Mouse (Mus musculus) 3T3-L1 (cell line): Measurements from ENCODE around the gene Card9.

Experiments used
- DNase-seq: peaks from one replicate; pipeline ENCODE4 v3.0.0-alpha.2; 2015; ENCODE audit warnings: low read depth, low spot score

Gene Card9

DNA sequence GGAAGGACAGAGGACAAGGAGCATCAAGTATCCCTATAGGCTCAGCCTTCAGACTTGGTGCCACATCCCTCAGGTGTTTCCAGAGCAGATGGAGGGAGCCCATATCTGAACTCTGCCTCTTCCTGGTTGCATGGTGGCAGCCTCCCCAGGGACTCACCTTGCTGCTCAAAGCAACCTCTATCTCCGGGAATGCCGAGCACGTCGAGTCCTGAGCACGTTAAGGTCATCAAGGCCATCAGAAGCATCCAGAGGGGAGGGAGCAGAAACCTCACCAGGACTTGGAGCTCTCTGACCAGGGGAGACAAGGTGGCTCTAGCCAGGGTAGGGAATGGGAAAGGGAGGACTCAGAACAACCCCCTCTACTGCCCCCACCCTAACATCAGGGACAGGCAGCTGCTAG lies 2.8 kb upstream of the Card9 start:
- DNase-seq = no peak

DNA sequence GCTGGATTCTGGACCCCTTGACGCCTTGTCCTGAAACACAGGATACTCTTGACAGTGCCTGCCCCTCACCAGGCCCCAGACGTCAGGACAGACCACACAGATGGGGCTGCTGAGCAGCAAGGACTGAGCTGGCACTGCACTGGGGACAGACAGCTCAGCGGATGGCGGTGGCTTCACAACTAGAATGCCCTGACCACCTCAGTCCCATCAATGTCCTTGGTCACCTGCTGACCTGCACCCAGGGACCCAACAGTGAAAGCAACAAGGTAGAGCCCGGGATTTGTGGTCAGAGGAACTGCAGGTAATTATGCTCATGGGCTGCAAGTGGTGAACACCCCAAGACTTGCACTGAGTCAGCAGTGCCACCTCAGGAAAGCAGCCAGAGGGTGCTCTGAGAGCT lies 2.3 kb upstream of the Card9 start:
- no peak for DNase-seq

DNA sequence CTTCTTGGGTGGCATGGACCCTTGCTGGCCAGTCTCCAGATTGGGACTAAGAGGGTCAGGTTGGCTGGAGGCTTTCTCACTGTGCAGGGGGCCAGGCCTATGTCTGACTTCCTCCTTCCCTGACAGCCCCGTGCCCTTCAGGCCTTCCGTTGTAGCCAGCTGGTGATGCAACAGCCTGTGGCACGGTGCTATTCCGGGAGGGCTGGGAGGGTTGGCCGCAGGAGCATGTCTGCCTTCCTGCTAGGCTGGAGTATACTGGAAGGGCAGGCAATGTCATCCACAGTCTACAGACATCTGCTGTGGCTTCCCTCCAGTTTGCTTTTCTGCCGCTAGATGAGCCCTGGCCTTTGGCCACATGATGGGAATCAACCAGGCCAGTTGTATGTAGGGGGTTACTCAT lies 735 bp downstream of the Card9 start:
- DNase-seq = no peak

DNA sequence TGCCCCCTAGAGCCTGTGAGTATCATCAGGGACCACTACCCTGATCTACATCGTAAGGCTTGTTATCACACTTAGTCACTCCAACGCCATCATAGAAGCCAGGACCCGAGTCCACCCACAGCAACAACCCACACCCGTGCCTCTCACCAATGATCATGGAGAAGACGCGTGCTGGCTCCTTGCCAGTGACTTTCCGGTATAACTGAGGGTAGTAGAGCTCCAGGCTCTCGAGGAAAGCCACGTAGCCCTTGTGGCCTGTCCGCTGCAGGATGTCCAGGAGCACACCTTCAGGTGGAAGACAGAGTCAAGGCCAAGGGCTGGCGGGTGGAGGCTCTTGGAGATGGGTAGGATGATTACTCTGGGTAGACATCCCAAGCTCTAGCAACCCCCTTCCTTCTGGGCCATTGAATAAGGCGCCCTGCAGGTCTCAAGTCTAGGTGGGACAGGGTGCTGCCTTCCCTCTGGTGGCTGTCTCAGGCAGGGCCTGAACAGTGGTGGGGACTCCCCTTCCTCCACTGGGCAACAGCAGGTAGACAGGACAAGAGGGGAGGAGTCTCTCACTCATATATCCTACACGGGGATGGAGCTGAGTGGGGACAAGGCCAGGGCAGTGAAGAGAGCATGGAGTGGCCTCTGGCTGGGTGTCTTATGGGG lies 1.9 kb downstream of the Card9 start:
- DNase-seq = no peak

DNA sequence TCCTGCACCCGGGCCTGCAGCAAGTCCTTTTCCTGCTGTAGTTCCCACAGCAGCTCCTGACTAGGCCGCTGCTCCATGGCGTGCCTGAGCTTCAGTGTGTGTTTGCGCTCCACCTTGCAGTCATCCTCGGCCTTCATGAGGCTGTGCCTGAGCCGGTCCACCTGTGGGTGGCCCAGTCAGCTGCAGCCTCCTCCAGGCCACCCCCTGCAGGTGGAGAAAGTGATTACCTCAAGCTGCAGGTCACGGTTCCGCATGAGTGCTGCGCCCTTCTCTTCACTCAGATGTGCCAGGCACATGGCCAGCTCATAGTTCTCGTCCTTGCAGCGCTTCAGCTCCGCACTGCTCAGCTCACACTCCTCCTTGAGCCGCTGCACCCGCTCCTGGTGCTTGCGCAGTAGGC lies 3.2 kb downstream of the Card9 start:
- DNase-seq = no peak

DNA sequence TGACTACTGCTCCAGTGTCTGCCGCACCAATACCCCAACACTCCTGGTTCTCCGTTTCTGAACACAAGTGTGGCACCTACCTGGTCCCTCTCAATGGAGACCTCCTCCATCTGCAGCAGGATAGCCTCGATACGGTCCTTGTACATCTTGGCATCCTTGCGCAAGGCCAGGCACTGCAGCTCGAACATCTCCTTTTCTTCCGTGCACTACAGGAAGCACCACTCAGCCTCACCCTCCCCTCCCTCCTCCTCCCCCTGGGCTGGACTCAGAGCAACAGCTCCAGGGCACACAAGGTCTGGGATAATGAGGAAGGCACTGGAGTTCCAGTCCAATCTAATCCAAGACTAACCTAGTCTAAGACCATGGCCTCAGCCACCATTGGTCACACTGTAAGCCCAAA lies 4.0 kb downstream of the Card9 start:
- no peak for DNase-seq

DNA sequence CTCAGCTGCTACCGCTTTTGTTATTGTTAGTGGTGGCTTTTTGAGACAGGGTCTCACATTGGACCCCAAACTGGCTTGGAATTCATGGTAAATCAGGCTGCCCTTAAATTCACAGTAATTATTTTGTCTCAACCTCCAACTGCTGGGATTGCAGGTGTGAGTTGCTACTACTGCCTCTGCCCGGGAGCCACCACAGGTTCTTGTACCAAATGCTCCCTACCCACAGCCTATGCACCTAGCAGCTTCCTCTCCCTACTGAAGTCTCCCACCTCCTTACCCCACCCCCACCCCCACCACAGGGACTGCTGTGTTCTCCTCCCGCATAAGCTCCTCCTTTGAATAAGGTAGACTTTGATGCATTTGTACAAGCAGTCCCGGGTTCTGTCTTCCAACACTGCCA lies 4.5 kb downstream of the Card9 start:
- DNase-seq = no peak

DNA sequence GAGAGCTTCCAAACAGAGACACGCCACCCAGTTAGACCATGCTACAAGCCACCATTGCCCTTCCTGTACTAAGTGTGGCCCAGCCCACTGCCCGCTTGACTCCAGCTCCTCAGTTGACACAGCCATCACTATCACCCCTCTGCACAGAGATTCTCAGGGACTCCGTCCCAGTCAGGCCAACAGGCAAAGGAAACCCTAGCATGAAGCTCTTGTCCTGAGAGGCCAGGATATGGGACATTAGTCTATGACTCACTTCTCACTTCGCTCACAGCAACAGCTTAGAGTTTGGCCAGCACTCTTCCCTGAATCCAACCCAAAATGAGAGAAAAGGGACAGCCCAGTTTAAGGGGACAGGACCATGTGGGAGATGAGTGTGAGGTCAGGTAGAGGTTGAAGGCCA lies 6.3 kb downstream of the Card9 start:
- DNase-seq = no peak

DNA sequence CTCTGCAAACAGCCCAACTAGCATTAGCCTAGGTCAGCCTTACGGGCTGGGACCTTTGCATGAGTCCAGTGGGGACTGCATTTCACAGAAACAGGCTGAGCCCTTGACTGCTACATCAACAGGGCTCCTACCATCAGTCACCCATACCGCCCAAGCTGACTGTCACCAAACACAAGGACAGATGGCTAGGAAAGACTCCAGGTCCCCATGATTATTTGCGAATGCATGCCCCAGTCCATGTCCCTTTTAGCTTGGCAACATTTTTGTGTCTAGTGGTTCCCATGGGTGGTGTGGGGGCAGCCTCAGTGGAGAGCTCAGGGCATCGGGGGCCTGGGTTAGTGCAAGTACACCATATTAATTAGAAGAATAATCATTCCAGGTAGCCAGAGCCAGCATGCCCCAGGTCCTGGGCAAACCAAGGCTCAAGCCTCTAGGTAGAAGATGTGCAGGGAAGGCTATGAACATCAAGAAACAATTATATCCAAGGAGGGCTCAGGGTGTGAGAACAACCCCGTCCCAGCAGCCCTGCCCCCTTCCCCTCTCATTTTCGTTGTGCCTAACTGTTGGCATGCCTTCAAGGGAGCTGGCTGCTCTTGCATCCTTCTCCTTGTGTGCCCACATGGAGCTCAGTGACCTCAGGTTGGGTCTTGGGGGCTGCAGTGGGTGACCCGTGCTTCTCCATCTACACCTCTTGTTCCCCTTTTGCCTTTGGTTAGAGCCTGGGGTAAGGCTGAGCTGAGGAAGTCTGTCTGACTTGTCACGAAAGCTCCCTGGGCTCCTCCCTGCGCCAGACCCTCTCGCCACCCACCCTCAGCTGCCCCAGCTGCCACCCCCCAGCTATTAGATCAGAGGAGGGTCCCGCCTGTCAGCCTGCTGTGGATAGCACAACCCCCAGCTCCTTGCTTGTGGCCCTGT lies 7.4 kb downstream of the Card9 start:
- DNase-seq = no peak

DNA sequence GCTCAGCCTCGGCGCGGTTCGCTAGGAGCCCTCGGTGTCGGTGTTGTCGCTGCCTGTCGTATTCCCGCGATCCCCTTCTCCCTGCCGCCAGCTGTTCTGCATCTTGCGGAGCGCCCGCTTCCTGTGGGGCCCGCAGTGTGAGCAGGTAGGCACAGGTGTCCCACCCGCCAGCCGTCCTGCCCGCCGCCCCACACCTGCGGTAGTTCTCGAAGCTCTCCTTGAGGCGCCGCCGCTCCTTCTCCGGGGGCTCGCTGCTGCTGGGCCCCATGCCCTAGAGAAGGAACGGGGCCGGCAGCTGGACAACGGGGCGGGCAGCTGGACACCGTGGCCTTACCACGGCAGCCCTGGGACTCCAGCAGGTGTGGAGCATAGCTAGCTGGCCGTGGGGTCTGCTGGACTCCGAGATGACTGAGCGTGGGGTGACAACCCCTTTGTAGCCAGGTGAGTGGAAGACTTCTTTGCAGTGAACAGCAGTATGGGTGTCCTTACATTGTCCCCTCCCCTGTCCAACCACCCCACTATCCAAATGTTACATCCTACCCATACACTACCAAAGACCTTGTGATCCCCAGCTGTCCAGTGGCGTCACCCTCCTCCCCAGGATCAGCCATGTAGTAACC lies 8.3 kb downstream of the Card9 start:
- no peak for DNase-seq

DNA sequence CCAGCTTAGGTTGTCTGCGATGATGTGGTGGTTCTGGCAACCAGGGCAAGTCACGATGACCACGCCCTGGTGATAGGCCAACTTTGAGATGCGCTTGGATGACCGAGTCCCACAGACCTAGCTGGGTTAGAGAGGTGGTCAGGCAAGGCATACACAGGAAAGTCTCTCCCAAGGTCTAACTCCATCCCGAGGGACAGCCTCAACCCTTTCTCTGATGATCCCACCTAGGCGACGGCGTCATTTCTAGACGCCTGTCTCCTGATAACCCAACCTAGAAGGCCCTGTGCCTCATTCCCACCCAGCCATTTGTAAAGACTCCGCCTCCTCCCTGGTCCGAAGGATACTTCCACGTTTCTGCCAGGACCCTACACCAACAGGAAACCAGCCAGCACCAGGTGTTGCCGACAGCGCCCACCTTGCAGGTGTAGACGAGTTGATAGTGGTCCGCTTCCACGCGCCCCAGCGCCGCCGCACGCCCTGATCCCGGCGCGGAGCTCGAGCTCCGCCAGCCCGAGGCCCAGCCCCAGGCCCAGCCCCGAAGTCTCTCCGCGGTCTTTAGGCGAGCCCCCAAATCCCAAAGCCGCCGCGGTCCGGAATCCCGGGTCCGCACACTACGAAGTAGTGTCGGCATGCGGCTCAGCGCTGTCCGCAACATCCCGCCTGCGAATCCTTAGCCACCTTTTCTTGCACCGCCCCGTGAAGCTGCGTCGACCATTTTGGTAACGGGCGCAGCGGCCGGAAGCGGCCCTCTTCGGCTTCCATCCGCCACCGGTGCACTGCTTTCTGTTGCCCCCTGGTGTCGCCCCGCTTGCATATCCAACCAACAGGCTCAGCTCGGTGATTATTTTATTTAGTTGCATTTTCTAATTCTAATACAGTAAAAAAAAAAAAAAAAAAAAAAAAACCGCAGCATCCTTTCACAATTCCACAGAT lies 9.1 kb downstream of the Card9 start, which contains the start of gene Dnlz:
TSS of gene Dnlz (minus strand) at position 753 of the 933 bp plus-strand sequence.
- peak; percentile 93 for DNase-seq

DNA sequence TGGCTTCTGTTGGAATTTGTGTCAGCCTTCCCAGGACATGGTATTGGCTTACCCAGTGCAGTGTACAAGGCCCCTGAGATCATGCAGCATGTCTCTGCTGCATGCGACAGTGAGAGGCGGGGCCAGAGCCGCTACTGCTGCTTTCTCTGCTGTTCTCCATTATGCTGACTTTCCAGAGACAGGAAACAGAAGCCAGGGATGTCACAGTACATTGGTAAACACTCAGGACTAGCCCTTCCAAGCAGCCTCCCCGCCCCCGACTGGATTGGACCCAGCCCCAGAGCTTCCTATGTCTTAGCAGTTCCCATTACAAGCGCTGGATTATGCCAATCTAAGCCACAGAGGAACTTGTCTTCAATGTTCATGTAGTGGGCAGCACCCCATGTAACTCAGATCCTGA lies 12.5 kb downstream of the Card9 start:
- peak; percentile 19 for DNase-seq

DNA sequence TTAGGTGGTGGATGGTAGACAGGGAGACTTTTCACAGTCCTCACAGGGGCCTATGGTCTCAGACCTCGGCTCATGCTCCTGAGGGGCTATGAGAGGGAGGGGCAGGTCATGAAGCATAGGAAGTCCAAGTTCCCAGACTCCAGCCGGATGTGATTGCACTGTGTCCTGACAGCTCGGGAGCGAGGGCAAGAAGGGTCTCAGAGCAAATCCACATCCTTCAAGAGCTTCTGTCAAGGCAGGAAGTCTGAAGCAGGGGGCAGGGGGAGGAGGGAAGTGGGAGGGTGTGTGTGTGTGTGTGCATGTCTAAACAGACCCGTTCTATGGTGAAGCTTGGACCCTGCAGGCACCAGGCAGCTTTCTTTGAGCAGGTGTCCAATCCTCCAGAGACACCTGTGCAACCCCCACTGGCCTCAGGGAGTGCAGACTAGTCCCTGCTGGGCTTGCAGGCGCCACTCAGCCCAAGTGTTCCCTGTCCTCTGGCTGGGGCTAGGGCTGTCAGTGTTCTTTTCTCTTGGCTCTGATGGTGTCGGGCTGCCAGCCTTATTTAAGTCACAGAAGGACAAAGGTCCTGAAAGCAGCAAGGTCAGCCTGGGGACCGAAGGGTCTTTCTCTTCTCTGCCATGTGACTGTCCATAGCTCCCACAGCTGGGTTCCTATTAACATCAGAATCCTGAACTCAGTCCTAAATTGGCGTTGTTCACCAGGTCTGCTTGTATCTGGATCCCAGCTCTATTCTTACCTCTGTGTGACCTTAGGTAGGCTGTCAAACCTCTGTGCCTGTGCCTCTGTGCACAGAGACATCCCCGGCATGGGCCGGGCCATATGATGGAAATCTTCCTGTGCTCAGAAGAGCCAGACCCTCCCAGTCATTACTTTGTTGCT lies 17.9 kb downstream of the Card9 start:
- DNase-seq = no peak

DNA sequence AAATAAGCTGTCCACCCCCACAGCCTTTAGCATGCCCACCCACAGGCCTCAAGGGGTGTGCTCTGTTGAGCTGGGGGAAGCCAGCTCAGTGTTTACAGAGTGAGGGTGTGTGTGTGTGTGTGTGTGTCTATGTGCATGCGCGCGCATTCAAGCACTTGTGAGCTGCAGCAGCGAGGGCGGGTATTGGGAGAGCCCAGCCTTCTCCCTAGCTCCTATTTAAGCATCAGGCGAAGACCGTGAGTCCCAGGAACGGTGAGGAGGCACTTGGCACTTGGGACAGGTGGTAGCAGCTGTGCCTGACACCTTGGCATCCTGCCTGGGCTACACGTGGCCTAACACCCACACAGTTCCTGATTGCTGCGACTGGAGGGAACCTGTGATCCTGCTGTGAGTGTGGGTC lies 18.7 kb downstream of the Card9 start:
- no peak for DNase-seq

DNA sequence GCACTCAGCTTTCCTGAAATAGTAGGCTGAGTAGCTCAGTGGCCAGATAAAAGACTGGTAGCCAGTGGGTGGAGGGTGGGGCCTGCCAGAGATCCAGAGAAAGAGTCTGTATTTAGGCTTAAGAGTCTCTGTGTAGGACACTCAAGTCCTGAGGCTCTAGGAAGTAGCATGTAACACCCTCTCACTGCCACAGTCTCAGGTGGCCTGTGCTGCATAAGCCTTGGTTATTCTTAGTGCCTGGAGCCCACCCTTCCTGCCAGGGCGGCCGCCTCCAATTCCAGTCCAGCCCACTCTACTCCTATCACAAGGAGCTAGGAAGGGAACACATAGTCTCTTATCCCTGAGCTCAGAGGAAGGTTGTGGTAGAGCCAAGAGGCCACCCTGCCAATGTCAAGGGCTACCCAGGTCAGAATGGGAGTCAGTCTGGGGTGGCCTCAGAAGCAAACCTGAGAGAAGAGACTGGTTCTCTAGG lies 19.2 kb downstream of the Card9 start:
- DNase-seq = no peak

DNA sequence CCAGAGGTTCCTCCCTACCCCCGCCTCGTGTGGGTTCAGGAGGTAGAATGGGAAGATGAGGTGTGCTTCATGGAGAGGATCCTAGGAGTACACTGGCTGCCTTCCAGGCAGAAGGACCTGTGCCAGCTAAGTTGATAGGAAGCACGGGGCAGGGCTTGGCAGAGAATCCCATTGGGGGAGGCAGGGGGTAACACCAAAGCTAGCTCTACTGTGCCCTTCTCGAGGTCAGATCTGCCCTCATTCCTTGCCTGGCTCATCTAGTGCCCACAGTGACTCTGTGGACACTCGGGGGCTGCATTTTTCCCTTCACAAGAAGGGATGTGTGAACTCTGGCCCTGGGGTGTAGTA lies 21.5 kb downstream of the Card9 start:
- DNase-seq = no peak

DNA sequence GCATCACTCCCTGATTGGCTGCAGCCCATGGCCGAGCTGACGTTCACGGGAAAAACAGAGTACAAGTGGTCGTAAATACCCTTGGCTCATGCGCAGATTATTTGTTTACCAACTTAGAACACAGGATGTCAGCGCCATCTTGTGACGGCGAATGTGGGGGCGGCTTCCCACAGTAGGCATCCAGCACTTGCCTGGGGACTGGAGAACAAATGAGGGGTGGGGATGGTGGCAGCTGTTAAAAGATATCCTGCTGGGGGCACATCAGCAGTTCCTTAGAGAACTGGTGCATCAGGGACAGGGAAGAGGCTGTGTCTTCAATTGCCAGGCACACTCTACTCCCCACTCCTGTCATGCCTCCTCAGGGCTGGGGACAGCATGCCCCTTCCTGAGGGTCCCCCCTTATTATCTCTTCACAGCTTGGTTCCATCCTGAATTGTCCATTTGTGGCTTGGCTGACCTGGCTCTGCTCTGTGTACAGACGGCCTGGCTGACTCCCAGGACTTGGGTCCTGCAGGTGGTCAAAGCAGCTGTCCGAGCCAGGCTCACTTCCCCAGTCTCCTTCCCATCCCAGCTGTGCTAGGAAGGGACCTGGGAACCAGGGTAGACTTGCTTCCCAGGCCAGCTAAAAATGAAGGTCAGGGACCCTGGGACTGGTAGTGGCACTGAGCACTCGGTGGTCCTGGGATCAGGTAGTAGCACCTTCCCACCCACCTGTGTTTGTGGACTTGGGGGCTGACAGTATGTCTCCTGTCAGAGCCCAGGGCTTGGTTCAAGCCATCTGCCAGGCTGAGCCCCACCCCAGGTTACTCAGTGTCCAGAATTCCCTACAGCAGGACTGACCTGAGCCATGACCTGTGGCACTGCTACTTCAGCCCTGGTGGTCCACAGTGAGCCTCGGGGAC lies 22.2 kb downstream of the Card9 start:
- no peak for DNase-seq

DNA sequence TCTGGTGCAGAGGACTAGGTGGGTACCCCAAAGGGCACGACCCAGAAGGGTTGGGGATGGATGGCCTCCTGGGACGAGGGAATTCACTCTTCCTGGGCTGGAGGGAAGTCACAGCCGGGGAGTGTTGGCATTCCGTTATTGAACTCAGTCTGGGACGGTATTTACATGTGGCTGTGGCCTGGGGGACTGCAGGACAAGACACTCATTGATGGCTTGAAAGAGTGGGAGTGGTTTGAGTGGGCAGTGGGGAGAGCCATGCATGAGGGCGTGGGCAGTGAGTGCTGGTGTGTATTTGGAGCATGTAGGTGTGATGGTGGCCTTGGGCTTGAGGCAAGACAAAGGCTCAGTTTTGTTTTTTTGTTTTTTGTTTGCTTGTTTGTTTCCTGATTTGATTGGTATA lies 30.0 kb downstream of the Card9 start:
- DNase-seq = no peak

DNA sequence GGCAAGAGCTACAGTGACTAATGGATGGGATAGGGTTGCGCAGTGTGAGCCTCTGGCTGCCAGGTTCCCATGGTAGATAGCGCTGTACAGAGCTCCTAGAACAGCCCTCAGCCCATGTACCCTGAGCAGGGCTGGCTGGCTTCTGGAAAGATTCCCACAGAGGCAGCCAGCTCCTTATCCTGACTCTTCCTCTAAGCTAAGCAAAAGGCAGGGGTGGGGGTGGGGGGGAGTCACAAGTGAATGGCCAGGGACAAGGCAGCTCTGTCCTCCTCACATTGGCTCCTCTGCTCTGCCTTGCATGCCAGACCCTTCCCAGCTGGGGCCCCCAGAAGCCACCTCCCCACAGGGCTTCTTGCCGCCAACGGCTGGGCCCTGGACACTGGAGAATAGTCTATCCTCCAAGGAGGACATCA lies 30.7 kb downstream of the Card9 start:
- no peak for DNase-seq

DNA sequence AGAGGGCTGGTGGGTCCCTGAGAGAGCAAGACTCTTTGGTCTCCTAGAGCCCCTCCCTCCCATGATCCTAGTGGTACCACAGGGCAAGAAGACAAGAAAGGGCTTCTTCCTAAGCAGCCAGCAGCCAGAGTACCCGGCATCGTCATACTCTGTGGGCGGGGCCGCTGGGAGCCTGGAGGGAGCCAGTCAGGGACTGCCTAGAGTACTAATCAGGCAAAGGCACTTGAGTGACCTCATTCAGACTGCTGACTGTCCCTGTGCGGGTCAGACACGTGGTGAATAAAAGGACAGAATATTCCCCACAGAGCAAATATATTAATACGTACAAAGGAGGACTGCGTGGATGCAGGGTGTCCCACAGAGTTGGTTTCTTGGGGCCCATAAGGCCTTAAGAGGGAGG lies 31.3 kb downstream of the Card9 start:
- DNase-seq = no peak
